Mouse (Mus musculus) cerebellum, adult 2 months (tissue): ENCODE data around the gene Mup15. TPM values are rescaled to one million over a fixed set of nuclear protein-coding genes. Genes with fewer than 3 reads are reported as not detected.
"Not testable (repeated sequence)": the region's sequence is repeated elsewhere in the genome, so short reads cannot be mapped to it uniquely, and the experiment has no call there.

ENCODE experiments used
- DNase-seq, 2 experiments: peaks; one replicate each; pipeline ENCODE4 v3.0.0; 2021
- H3K27ac ChIP-seq: fragments of 200-500 bp; 2 replicates; pipeline ENCODE4 v1.5.1; 2012; ENCODE audit warnings: low read length, control low read depth, inconsistent platforms; ENCODE audit not compliant: insufficient read depth
- H3K27me3 ChIP-seq: fragments of 200-500 bp; 2 replicates; pipeline ENCODE4 v1.6.1; 2012; ENCODE audit warnings: inconsistent platforms, mild to moderate bottlenecking, low read length, moderate library complexity; ENCODE audit not compliant: control insufficient read depth, insufficient read depth
- H3K4me1 ChIP-seq: fragments of 200-500 bp; 2 replicates; pipeline ENCODE4 v1.6.1; 2011; ENCODE audit warnings: low read length; ENCODE audit not compliant: control insufficient read depth, insufficient read depth
- H3K4me3 ChIP-seq: fragments of 200-500 bp; replicated peaks from 2 replicates; pipeline ENCODE3; 2011; ENCODE audit warnings: mild to moderate bottlenecking, low read depth, low read length, control low read depth; ENCODE audit not compliant: insufficient read depth
- WGBS: fragments of 180-500 bp; shearing (Covaris S2); methylation state at CpG from one replicate; pipeline ENCODE4 v1.1.7; 2018; 5-methylcytosine and 5-hydroxymethylcytosine counted together
- polyA plus RNA-seq: library from polyadenylated mRNA; depleted of rRNA; stranded (reverse); fragments of >200 nt; gene quantifications from 2 replicates; pipeline ENCODE4 v1.2.3, GENCODE M21; 2012; rRNA removed

The Mup15 gene
- polyA plus RNA-seq = not detected in 2 replicates

- H3K4me1 ChIP-seq, H3K4me3 ChIP-seq, DNase-seq, H3K27me3 ChIP-seq, H3K27ac ChIP-seq: not testable (repeated sequence)
- WGBS = no CpG with 5 or more reads among the region's 4 CpGs
These were observed at the start of gene Mup15 for GRCm38 (mm10) chr4:61439643-61440042. TSS of gene Mup15 (minus strand) at chr4:61439743.

Other genes with a start within 250 kb of the Mup15 start
- gene Mup13, start 211.5 kb downstream of the Mup15 start, polyA plus RNA-seq = not detected in 2 replicates
- not detected in 2 replicates for gene Mup14, start 135.7 kb downstream of the Mup15 start, polyA plus RNA-seq
- gene Mup16, start 79.8 kb upstream of the Mup15 start, polyA plus RNA-seq = not detected in 2 replicates
- gene Mup17, start 156.1 kb upstream of the Mup15 start, polyA plus RNA-seq = not detected in 2 replicates
- not detected in 2 replicates for gene Mup18, start 234.4 kb upstream of the Mup15 start, polyA plus RNA-seq